Mouse (Mus musculus): ENCODE results near the gene Tead3. TPM values are rescaled to one million over a fixed set of nuclear protein-coding genes. Genes with fewer than 3 reads are reported as not detected.

The Tead3 gene
- polyA plus RNA-seq, 1 experiment: 21.5 TPM

GRCm38 (mm10) chr17:28355871-28356270 lies 5.3 kb upstream of the Tead3 start:
- Histone ChIP-seq H3K4me3 (ENCODE audit: insufficient read depth, poor library complexity, severe bottlenecking) (no peak overlapping the region), H3K27me3 (ENCODE audit: control insufficient read depth, insufficient read depth, insufficient read length) (no peaks in the 10 kb centered on the region), H3K79me2 (ENCODE audit: control insufficient read depth, insufficient read depth) (no peaks in the 10 kb centered on the region), H3ac (ENCODE audit: control insufficient read depth, insufficient read length, low read depth) (no peak overlapping the region), H3K79me3 (ENCODE audit: low read depth) (peaks cover under 1% of the 10 kb centered on the region), H3K36me3 (ENCODE audit: control insufficient read depth, insufficient read depth) (no peaks in the 10 kb centered on the region)
- no peak for TF ChIP-seq USF1 (IDR thresholded peaks at IDR 0.05; ENCODE audit: low read depth)

GRCm38 (mm10) chr17:28352018-28352417 lies 1.4 kb upstream of the Tead3 start:
- H3K36me3 ChIP-seq (ENCODE audit: control insufficient read depth, insufficient read depth): no peaks in the 10 kb centered on the region
- no peak overlapping the region for H3ac ChIP-seq (ENCODE audit: control insufficient read depth, insufficient read length, low read depth)
- peaks cover 33% of the 10 kb centered on the region for H3K79me2 ChIP-seq (ENCODE audit: control insufficient read depth, insufficient read depth)
- no peak overlapping the region for H3K4me3 ChIP-seq (ENCODE audit: insufficient read depth, poor library complexity, severe bottlenecking)
- H3K79me3 ChIP-seq (ENCODE audit: low read depth): peaks cover 24% of the 10 kb centered on the region
- TF ChIP-seq FOSL1 (IDR thresholded peaks at IDR 0.05; ENCODE audit: insufficient read depth, low read length, poor library complexity, severe bottlenecking) (no peak), CEBPB (IDR thresholded peaks at IDR 0.05; ENCODE audit: low read depth) (no peak), USF1 (IDR thresholded peaks at IDR 0.05; ENCODE audit: low read depth) (no peak), MYOG (IDR thresholded peaks at IDR 0.05; ENCODE audit: control insufficient read depth, extremely low read depth, insufficient read length) (no peak), CTCF (IDR thresholded peaks at IDR 0.05; ENCODE audit: control insufficient read depth, insufficient read depth, insufficient read length) (no peak), MYOD1 (IDR thresholded peaks at IDR 0.05; ENCODE audit: control insufficient read depth, insufficient read length, low read depth) (no peak), MAX (IDR thresholded peaks at IDR 0.05) (no peak)
- H3K27me3 ChIP-seq (ENCODE audit: control insufficient read depth, insufficient read depth, insufficient read length): no peaks in the 10 kb centered on the region

GRCm38 (mm10) chr17:28351353-28351890 lies 805 bp upstream of the Tead3 start:
- Histone ChIP-seq H3ac (ENCODE audit: control insufficient read depth, insufficient read length, low read depth) (peak overlapping the region; percentile 48), H3K27me3 (ENCODE audit: control insufficient read depth, insufficient read depth, insufficient read length) (no peaks in the 10 kb centered on the region), H3K36me3 (ENCODE audit: control insufficient read depth, insufficient read depth) (no peaks in the 10 kb centered on the region), H3K79me2 (ENCODE audit: control insufficient read depth, insufficient read depth) (peaks cover 39% of the 10 kb centered on the region), H3K79me3 (ENCODE audit: low read depth) (peaks cover 28% of the 10 kb centered on the region), H3K4me3 (ENCODE audit: insufficient read depth, poor library complexity, severe bottlenecking) (peak overlapping the region; percentile 61)
- TF ChIP-seq MYOG (IDR thresholded peaks at IDR 0.05; ENCODE audit: control insufficient read depth, extremely low read depth, insufficient read length) (no peak), MAX (IDR thresholded peaks at IDR 0.05) (no peak)

GRCm38 (mm10) chr17:28349901-28350465 lies 634 bp downstream of the Tead3 start:
- TF ChIP-seq CTCF (IDR thresholded peaks at IDR 0.05; ENCODE audit: control insufficient read depth, insufficient read depth, insufficient read length) (no peak), CEBPB (IDR thresholded peaks at IDR 0.05; ENCODE audit: low read depth) (no peak), USF1 (IDR thresholded peaks at IDR 0.05; ENCODE audit: low read depth) (no peak), MYOG (IDR thresholded peaks at IDR 0.05; ENCODE audit: control insufficient read depth, extremely low read depth, insufficient read length) (no peak), MYOD1 (IDR thresholded peaks at IDR 0.05; ENCODE audit: control insufficient read depth, insufficient read length, low read depth) (no peak), FOSL1 (IDR thresholded peaks at IDR 0.05; ENCODE audit: insufficient read depth, low read length, poor library complexity, severe bottlenecking) (no peak), MAX (IDR thresholded peaks at IDR 0.05) (no peak)
- Histone ChIP-seq H3K36me3 (ENCODE audit: control insufficient read depth, insufficient read depth) (no peaks in the 10 kb centered on the region), H3ac (ENCODE audit: control insufficient read depth, insufficient read length, low read depth) (peak overlapping the region; percentile 66), H3K79me3 (ENCODE audit: low read depth) (peaks cover 29% of the 10 kb centered on the region), H3K79me2 (ENCODE audit: control insufficient read depth, insufficient read depth) (peaks cover 54% of the 10 kb centered on the region), H3K4me3 (ENCODE audit: insufficient read depth, poor library complexity, severe bottlenecking) (peak overlapping the region; percentile 61), H3K27me3 (ENCODE audit: control insufficient read depth, insufficient read depth, insufficient read length) (no peaks in the 10 kb centered on the region)

- Histone ChIP-seq H3K79me2 (ENCODE audit: control insufficient read depth, insufficient read depth) (peaks cover 60% of the 10 kb centered on the region), H3K4me3 (ENCODE audit: insufficient read depth, poor library complexity, severe bottlenecking) (peak overlapping the region; percentile 61), H3ac (ENCODE audit: control insufficient read depth, insufficient read length, low read depth) (peak overlapping the region; percentile 66), H3K36me3 (ENCODE audit: control insufficient read depth, insufficient read depth) (no peaks in the 10 kb centered on the region), H3K79me3 (ENCODE audit: low read depth) (peaks cover 35% of the 10 kb centered on the region), H3K27me3 (ENCODE audit: control insufficient read depth, insufficient read depth, insufficient read length) (no peaks in the 10 kb centered on the region)
- TF ChIP-seq MYOG (IDR thresholded peaks at IDR 0.05; ENCODE audit: control insufficient read depth, extremely low read depth, insufficient read length) (no peak), USF1 (IDR thresholded peaks at IDR 0.05; ENCODE audit: low read depth) (no peak), MYOD1 (IDR thresholded peaks at IDR 0.05; ENCODE audit: control insufficient read depth, insufficient read length, low read depth) (no peak), MAX (IDR thresholded peaks at IDR 0.05) (no peak), CTCF (IDR thresholded peaks at IDR 0.05; ENCODE audit: control insufficient read depth, insufficient read depth, insufficient read length) (no peak), FOSL1 (IDR thresholded peaks at IDR 0.05; ENCODE audit: insufficient read depth, low read length, poor library complexity, severe bottlenecking) (no peak), CEBPB (IDR thresholded peaks at IDR 0.05; ENCODE audit: low read depth) (no peak)
Measured at GRCm38 (mm10) chr17:28349264-28349880, 1.2 kb downstream of the Tead3 start.

- H3K79me2 ChIP-seq (ENCODE audit: control insufficient read depth, insufficient read depth): peaks cover 71% of the 10 kb centered on the region
- no peak overlapping the region for H3K4me3 ChIP-seq (ENCODE audit: insufficient read depth, poor library complexity, severe bottlenecking)
- H3K36me3 ChIP-seq (ENCODE audit: control insufficient read depth, insufficient read depth): no peaks in the 10 kb centered on the region
- TF ChIP-seq USF1 (IDR thresholded peaks at IDR 0.05; ENCODE audit: low read depth): no peak
- no peak for TF ChIP-seq FOSL1 (IDR thresholded peaks at IDR 0.05; ENCODE audit: insufficient read depth, low read length, poor library complexity, severe bottlenecking)
- TF ChIP-seq CTCF (IDR thresholded peaks at IDR 0.05; ENCODE audit: control insufficient read depth, insufficient read depth, insufficient read length): no peak
- TF ChIP-seq MYOD1 (IDR thresholded peaks at IDR 0.05; ENCODE audit: control insufficient read depth, insufficient read length, low read depth): no peak
- TF ChIP-seq MYOG (IDR thresholded peaks at IDR 0.05; ENCODE audit: control insufficient read depth, extremely low read depth, insufficient read length): no peak
- no peak for TF ChIP-seq MAX (IDR thresholded peaks at IDR 0.05)
- TF ChIP-seq CEBPB (IDR thresholded peaks at IDR 0.05; ENCODE audit: low read depth): no peak
- no peaks in the 10 kb centered on the region for H3K27me3 ChIP-seq (ENCODE audit: control insufficient read depth, insufficient read depth, insufficient read length)
- peaks cover 40% of the 10 kb centered on the region for H3K79me3 ChIP-seq (ENCODE audit: low read depth)
- H3ac ChIP-seq (ENCODE audit: control insufficient read depth, insufficient read length, low read depth): no peak overlapping the region
Measured at GRCm38 (mm10) chr17:28348211-28348610, 2.4 kb downstream of the Tead3 start.

All from C2C12 (cell line).